Mouse (Mus musculus) MEL (cell line): ENCODE data around the gene Rora. TPM values are rescaled to one million over a fixed set of nuclear protein-coding genes. Genes with fewer than 3 reads are reported as not detected.

ENCODE experiments used
- DNase-seq: peaks from one replicate; pipeline ENCODE4 v3.0.0; 2011; ENCODE audit warnings: low read depth, low spot score
- H3K27ac ChIP-seq: 2 replicates; pipeline ENCODE4 v1.5.1; 2012; ENCODE audit warnings: low read depth, mild to moderate bottlenecking, control low read depth, low read length, moderate library complexity; ENCODE audit not compliant: control insufficient read depth
- H3K27me3 ChIP-seq, 2 experiments: fragments of 150-350 bp in 1 of 2; sonication (generic) in 1 of 2; 2 replicates each; pipeline ENCODE4 v1.6.1; 2012; ENCODE audit warnings: low read length in 2 of 2, mild to moderate bottlenecking in 2 of 2, improper control_type of control experiment in 1 of 2, moderate library complexity in 1 of 2; ENCODE audit not compliant: insufficient read depth in 2 of 2, control insufficient read depth in 1 of 2
- H3K36me3 ChIP-seq, 2 experiments: 2 replicates each; pipeline ENCODE4 v1.6.1; 2012 to 2014; ENCODE audit warnings: low read length in 2 of 2, improper control_type of control experiment in 1 of 2, inconsistent platforms in 1 of 2, mild to moderate bottlenecking in 1 of 2; ENCODE audit not compliant: insufficient read depth in 2 of 2, control insufficient read depth in 1 of 2
- H3K4me1 ChIP-seq, 2 experiments: fragments of 150-350 bp in 1 of 2; sonication (generic) in 1 of 2; 2 replicates each; pipeline ENCODE4 v1.6.1; 2012; ENCODE audit warnings: low read length in 2 of 2, improper control_type of control experiment in 1 of 2, mild to moderate bottlenecking in 1 of 2; ENCODE audit not compliant: insufficient read depth in 2 of 2, control insufficient read depth in 1 of 2
- H3K4me3 ChIP-seq, 2 experiments: fragments of 150-350 bp in 1 of 2; sonication (generic) in 1 of 2; 2 replicates each; pipeline ENCODE4 v1.5.1; 2012; ENCODE audit warnings: low read depth in 2 of 2, low read length in 2 of 2, mild to moderate bottlenecking in 2 of 2, moderate library complexity in 2 of 2, control low read depth in 1 of 2, improper control_type of control experiment in 1 of 2; ENCODE audit not compliant: control insufficient read depth in 1 of 2, insufficient read depth in 1 of 2
- H3K79me2 ChIP-seq: 2 replicates; pipeline ENCODE4 v1.6.1; 2012; ENCODE audit warnings: mild to moderate bottlenecking, low read length, moderate library complexity; ENCODE audit not compliant: control insufficient read depth, poor library complexity, insufficient read depth
- H3K9ac ChIP-seq: 2 replicates; pipeline ENCODE4 v1.6.1; 2012; ENCODE audit warnings: low read depth, mild to moderate bottlenecking, control low read depth, low read length, moderate library complexity; ENCODE audit not compliant: control insufficient read depth, poor library complexity, severe bottlenecking
- H3K9me3 ChIP-seq: fragments of 150-350 bp; sonication (generic); replicated peaks from 2 replicates; pipeline ENCODE4 v1.6.1; 2012; ENCODE audit warnings: mild to moderate bottlenecking, low read length, improper control_type of control experiment, moderate library complexity; ENCODE audit not compliant: insufficient read depth
- BHLHE40 ChIP-seq: IDR thresholded peaks from 2 replicates; pipeline ENCODE4 v1.6.1; 2012; ENCODE audit warnings: low read depth, mild to moderate bottlenecking, inconsistent platforms, low read length, improper control_type of control experiment, borderline replicate concordance
- CHD2 ChIP-seq: IDR thresholded peaks from 2 replicates; pipeline ENCODE4 v1.6.1; 2011; ENCODE audit warnings: low read length, improper control_type of control experiment
- CTCF ChIP-seq, 3 experiments: IDR thresholded peaks in 2 of 3; conservative IDR thresholded peaks in 1 of 3; 2 replicates each; pipeline ENCODE4 v1.5.1; 2011 to 2012; ENCODE audit warnings: low read length in 3 of 3, low read depth in 2 of 3, mild to moderate bottlenecking in 2 of 3, improper control_type of control experiment in 1 of 3, inconsistent platforms in 1 of 3, mixed read lengths in 1 of 3, moderate library complexity in 1 of 3; ENCODE audit not compliant: control insufficient read depth in 1 of 3, insufficient read depth in 1 of 3, poor library complexity in 1 of 3, severe bottlenecking in 1 of 3
- E2F4 ChIP-seq: IDR thresholded peaks from 2 replicates; pipeline ENCODE4 v1.6.1; 2011; ENCODE audit warnings: low read depth, low read length, improper control_type of control experiment, borderline replicate concordance
- GATA1 ChIP-seq: IDR thresholded peaks from 2 replicates; pipeline ENCODE4 v1.6.1; 2011; ENCODE audit warnings: low read depth, low read length, improper control_type of control experiment
- JUND ChIP-seq: IDR thresholded peaks from 2 replicates; pipeline ENCODE4 v1.6.1; 2011; ENCODE audit warnings: low read depth, mild to moderate bottlenecking, improper control_type of control experiment, low read length
- MAX ChIP-seq: IDR thresholded peaks from 2 replicates; pipeline ENCODE4 v1.6.1; 2011; ENCODE audit warnings: low read length, improper control_type of control experiment
- MAZ ChIP-seq: IDR thresholded peaks from 2 replicates; pipeline ENCODE4 v1.6.1; 2012; ENCODE audit warnings: low read depth, mild to moderate bottlenecking, inconsistent platforms, low read length, improper control_type of control experiment
- MEF2A ChIP-seq: IDR thresholded peaks from 2 replicates; pipeline ENCODE4 v1.6.1; 2014; ENCODE audit warnings: low read depth, mild to moderate bottlenecking, inconsistent platforms, low read length, improper control_type of control experiment; ENCODE audit not compliant: poor library complexity, insufficient replicate concordance, severe bottlenecking; ENCODE audit errors: extremely low read depth
- MXI1 ChIP-seq: IDR thresholded peaks from 2 replicates; pipeline ENCODE4 v1.6.1; 2011; ENCODE audit warnings: mild to moderate bottlenecking, low read depth, low read length, improper control_type of control experiment
- MYB ChIP-seq: IDR thresholded peaks from 2 replicates; pipeline ENCODE4 v1.6.1; 2011; ENCODE audit warnings: mild to moderate bottlenecking, low read depth, low read length, improper control_type of control experiment
- MYC ChIP-seq: IDR thresholded peaks from 2 replicates; pipeline ENCODE4 v1.6.1; 2011; ENCODE audit warnings: low read depth, mild to moderate bottlenecking, low read length, improper control_type of control experiment, moderate library complexity
- NELFE ChIP-seq: IDR thresholded peaks from 2 replicates; pipeline ENCODE4 v1.6.1; 2011; ENCODE audit warnings: low read depth, low read length, improper control_type of control experiment
- POLR2AphosphoS5 ChIP-seq: IDR thresholded peaks from 2 replicates; pipeline ENCODE4 v1.6.1; 2012; ENCODE audit warnings: low read depth, borderline replicate concordance, mild to moderate bottlenecking, inconsistent platforms, low read length, moderate library complexity, mixed read lengths
- RAD21 ChIP-seq: IDR thresholded peaks from 2 replicates; pipeline ENCODE4 v1.6.1; 2011; ENCODE audit warnings: mild to moderate bottlenecking, low read depth, low read length, improper control_type of control experiment
- RCOR1 ChIP-seq: IDR thresholded peaks from 2 replicates; pipeline ENCODE4 v1.6.1; 2012; ENCODE audit warnings: low read depth, mild to moderate bottlenecking, inconsistent platforms, low read length, improper control_type of control experiment
- TBP ChIP-seq: IDR thresholded peaks from 2 replicates; pipeline ENCODE4 v1.8.0; 2011; ENCODE audit warnings: low read depth, low read length, improper control_type of control experiment
- TCF12 ChIP-seq: IDR thresholded peaks from 2 replicates; pipeline ENCODE4 v1.6.1; 2014; ENCODE audit warnings: low read depth, mild to moderate bottlenecking, inconsistent platforms, low read length, improper control_type of control experiment, moderate library complexity
- UBTF ChIP-seq: IDR thresholded peaks from 2 replicates; pipeline ENCODE4 v1.6.1; 2012; ENCODE audit warnings: low read depth, mild to moderate bottlenecking, inconsistent platforms, low read length, improper control_type of control experiment, moderate library complexity, borderline replicate concordance; ENCODE audit not compliant: insufficient read depth
- USF1 ChIP-seq: IDR thresholded peaks from 2 replicates; pipeline ENCODE4 v1.6.1; 2014; ENCODE audit warnings: low read depth, mild to moderate bottlenecking, inconsistent platforms, low read length, improper control_type of control experiment, moderate library complexity
- USF2 ChIP-seq, 2 experiments: IDR thresholded peaks; 2 replicates each; pipeline ENCODE4 v1.6.1; 2011 to 2012; ENCODE audit warnings: improper control_type of control experiment in 2 of 2, low read length in 2 of 2, borderline replicate concordance in 1 of 2, inconsistent platforms in 1 of 2, low read depth in 1 of 2, mild to moderate bottlenecking in 1 of 2; ENCODE audit not compliant: insufficient read depth in 1 of 2
- ZKSCAN1 ChIP-seq: IDR thresholded peaks from 2 replicates; pipeline ENCODE4 v1.6.1; 2012; ENCODE audit warnings: low read depth, mild to moderate bottlenecking, inconsistent platforms, low read length, improper control_type of control experiment, moderate library complexity
- ZMIZ1 ChIP-seq: IDR thresholded peaks from 2 replicates; pipeline ENCODE4 v1.6.1; 2012; ENCODE audit warnings: low read depth, mild to moderate bottlenecking, inconsistent platforms, low read length, improper control_type of control experiment, moderate library complexity
- ZNF384 ChIP-seq: IDR thresholded peaks from 2 replicates; pipeline ENCODE4 v1.6.1; 2012; ENCODE audit warnings: low read depth, mild to moderate bottlenecking, inconsistent platforms, low read length, improper control_type of control experiment
- polyA plus RNA-seq, 2 experiments: library from polyadenylated mRNA; stranded (reverse) in 1 of 2; unstranded in 1 of 2; fragments of >175 nt in 1 of 2; fragments of >200 nt in 1 of 2; gene quantifications; 2 replicates each; pipeline versions ENCODE4 v1.2.1 to v1.2.4; 2012; ENCODE audit warnings: low replicate concordance in 2 of 2, low read depth in 1 of 2; ENCODE audit not compliant: insufficient read length in 2 of 2, insufficient read depth in 1 of 2, missing spikeins in 1 of 2
- total RNA-seq: library from RNA; depleted of rRNA; stranded (reverse); fragments of 300-350 nt; gene quantifications from 2 replicates; pipeline ENCODE4 v1.2.3, GENCODE M21; 2012

The Rora gene
- total and polyA plus RNA-seq, 3 experiments, result not detected

DNA sequence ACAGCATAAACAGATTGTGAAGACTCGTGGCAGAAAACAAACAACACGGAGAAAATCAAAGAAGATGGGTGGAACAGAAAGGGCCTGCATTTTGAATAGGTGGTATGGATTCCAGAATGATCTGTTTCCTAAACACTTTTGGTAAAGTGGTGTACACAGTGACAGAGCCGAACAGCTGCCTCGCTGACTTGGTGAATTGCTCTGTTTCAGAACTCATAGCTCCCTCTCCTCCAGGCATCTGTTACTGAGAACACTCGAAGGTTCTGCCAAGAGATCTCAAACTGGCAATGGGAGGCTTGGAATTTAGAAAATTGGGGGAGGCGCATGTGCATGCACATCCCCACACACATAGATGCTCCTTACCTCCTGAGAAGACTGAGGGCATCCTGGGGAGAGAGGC lies 145.5 kb downstream of the Rora start:
- H3K27me3 ChIP-seq, result no peaks in the 10 kb centered on the region
- no peak for DNase-seq
- no peak overlapping the region for H3K4me3 ChIP-seq
- H3K4me1 ChIP-seq, result no peaks in the 10 kb centered on the region
- no peaks in the 10 kb centered on the region for H3K79me2 ChIP-seq
- no peak overlapping the region for H3K9ac ChIP-seq
- no peaks in the 10 kb centered on the region for H3K9me3 ChIP-seq
- H3K27ac ChIP-seq, result no peak overlapping the region
- no peaks in the 10 kb centered on the region for H3K36me3 ChIP-seq
- TF ChIP-seq UBTF (no peak), NELFE (no peak), CTCF (IDR thresholded peaks at IDR 0.05 in 2 of 3, conservative IDR thresholded peaks at IDR 0.05 in 1 of 3; ENCODE audit: control insufficient read depth in 1 of 3, insufficient read depth in 1 of 3, low read depth in 2 of 3, low read length in 3 of 3, poor library complexity in 1 of 3, severe bottlenecking in 1 of 3) (no peak), ZNF384 (no peak), MAX (no peak), MAZ (no peak), ZMIZ1 (no peak), TBP (no peak), MEF2A (no peak), USF1 (no peak), ZKSCAN1 (no peak), MYB (no peak), MYC (no peak)

DNA sequence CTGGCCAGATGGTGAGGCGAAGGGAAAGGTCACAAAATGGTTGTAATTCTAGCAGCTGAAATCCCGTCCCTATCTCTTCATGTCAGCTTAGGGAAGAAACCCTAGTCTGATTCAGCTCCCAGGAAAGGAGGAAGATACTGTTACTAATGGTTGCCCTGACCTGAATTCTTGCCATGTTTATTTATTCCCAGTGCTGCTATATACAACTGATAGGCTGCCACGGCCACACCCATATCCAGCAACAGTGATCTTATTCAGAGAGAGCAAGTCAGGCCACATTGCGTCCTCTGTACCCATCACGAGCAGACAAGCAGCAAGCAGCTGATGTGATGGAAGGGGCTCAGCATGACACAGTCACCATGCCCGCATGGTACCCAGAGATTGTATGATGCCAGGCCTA lies 150.6 kb downstream of the Rora start:
- no peak for DNase-seq
- H3K79me2 ChIP-seq, result no peaks in the 10 kb centered on the region
- H3K36me3 ChIP-seq, result no peaks in the 10 kb centered on the region
- no peak overlapping the region for H3K4me3 ChIP-seq
- TF ChIP-seq ZKSCAN1 (no peak), RCOR1 (no peak), JUND (no peak), POLR2AphosphoS5 (no peak), MXI1 (no peak), ZMIZ1 (no peak), E2F4 (no peak), RAD21 (no peak), TCF12 (no peak), BHLHE40 (no peak), CHD2 (no peak), USF2 (IDR thresholded peaks at IDR 0.05; ENCODE audit: borderline replicate concordance in 1 of 2, insufficient read depth in 1 of 2, low read depth in 1 of 2, low read length in 2 of 2) (no peak), GATA1 (no peak), ZNF384 (no peak)
- H3K9ac ChIP-seq, result no peak overlapping the region
- no peaks in the 10 kb centered on the region for H3K9me3 ChIP-seq
- no peaks in the 10 kb centered on the region for H3K4me1 ChIP-seq
- no peak overlapping the region for H3K27ac ChIP-seq
- no peaks in the 10 kb centered on the region for H3K27me3 ChIP-seq
